Mouse (Mus musculus) v-Abl transformed pro-B cells (cell line): ENCODE results near the gene Tnfrsf1a.

Experiments
- in situ Hi-C, 2 experiments: fragments of 400-800 bp; cut with MboI; formaldehyde crosslinking; loops; one replicate each; pipeline ENCODE4 v1.15.1; 2025; ENCODE audit not compliant: unreplicated experiment in 2 of 2

Gene Tnfrsf1a

DNA sequence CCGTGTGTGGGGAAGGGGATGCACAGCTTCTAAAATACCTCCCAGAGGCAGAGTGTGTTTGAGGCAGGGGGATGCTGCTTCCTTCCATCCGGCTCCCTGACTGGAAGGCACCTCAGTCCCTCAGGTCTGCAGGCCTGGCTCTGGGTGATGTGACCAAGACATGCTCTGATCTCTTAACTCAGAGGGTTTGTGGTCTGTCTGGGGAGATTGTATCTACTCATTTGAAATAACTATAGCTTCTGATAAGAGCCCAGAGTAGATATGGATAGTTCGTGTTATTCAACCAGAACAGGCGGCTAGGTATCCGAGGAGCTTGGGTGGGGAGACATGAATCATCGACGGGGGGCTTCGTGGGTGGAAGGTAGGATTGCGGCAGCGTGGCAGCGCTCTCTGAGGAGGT is 4.1 kb downstream of the Tnfrsf1a start:
- in situ Hi-C loops, result no loop called here

DNA sequence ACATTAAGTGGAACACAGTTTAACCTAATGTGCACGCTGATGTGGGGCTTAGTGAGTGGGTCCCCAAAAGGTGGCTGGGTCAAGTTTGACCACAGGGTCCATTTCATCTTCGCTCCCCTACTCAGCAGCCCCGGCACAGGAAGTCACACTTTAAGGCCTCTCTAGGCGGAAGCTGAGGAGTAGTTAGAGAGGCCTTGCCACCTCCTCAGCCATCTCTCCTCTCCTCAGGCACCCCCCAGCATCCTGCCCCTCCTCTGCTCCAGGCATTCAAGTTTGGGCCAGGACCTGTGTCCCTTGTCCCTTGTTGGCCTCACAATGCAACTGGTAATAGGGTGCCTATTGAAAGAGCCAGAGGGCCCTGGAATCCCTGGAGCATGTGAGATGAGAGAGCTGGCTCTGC is 4.5 kb downstream of the Tnfrsf1a start:
- in situ Hi-C loops, result no loop called here

DNA sequence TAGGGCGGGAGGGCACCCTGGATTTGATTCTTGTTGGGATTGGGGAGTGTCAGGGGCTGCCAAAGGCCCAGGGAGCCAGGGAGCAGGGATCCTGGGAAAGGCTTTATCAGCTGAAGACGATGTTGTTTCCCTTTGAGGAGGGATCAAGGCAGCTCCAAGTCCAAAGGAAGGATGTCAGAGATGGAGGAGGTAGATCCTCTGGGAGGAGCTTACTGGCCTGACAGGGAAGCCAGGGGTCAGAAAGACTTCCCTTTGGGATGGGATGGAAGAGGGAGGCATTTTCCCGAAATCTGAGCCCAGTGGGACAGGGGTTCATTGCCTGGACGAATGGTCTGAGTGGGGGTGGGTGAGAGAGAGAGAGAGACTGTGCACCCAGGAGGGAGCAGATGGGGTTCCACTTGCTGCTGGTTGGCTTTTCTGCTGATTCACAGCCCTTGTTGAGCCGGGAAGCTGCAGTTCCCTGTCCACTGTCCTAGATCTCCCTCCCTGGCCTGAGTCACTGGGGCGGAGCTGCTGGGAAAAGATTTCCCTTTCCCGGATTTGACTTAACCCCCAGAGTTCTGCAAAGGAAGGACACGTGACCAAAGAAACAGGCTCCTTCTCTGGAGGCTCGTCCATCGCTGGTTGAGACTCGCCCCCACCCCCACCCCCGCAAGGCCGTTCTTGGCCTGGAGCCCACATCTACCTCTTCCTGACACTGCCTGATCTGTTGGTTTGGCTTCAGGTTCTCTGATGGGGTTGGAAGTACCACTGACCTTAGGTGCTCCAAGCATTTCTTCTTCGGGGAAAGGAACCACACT is 5.4 kb downstream of the Tnfrsf1a start:
- in situ Hi-C loops, result no loop called here

DNA sequence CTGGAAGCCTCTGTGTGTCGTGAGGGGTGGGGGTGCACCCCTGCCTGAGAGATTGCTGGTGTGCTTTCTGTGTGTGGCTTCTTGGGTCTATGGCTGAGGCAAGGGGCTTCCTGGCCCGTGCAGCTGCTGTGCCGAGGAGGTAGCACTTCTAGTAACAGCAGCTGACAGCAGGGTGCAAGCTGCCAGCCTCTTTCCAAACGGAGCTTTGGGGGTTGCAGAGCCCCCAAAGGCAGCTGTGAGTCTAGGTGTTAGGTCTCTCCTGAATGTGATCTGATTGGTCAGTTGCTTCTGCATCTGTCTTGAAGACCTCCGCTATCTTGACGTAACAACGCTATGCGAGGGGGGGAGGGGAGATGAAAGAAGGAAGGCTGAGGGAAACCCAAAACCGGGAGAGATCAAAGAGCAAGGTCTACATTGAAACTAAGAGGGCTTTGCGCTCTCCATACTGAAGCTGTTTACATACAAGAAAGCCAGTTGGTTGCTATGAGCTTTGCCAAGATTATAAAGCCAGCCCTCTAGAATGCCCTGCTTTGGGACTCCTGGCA is 6.1 kb downstream of the Tnfrsf1a start:
- in situ Hi-C loops, result no loop called here

DNA sequence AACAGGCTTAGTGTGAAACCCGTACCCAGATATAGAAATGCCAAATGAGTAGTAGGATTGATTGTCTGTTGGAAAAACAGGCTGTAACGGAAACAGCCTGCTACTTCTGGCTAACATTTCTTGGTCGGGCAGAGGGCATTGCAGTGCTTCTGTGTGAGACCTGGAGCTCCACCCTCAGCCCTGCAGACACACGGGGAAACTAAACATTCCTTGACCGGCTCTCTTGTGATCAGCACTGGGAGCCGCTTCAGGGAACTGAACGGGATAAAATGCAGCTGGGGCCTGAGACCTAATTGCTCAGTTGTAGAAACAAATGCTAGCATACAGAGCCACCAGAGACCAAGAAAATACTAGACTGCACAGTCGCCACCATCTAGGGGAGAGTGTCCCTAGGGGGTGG is 7.1 kb downstream of the Tnfrsf1a start:
- in situ Hi-C loops, result no loop called here

DNA sequence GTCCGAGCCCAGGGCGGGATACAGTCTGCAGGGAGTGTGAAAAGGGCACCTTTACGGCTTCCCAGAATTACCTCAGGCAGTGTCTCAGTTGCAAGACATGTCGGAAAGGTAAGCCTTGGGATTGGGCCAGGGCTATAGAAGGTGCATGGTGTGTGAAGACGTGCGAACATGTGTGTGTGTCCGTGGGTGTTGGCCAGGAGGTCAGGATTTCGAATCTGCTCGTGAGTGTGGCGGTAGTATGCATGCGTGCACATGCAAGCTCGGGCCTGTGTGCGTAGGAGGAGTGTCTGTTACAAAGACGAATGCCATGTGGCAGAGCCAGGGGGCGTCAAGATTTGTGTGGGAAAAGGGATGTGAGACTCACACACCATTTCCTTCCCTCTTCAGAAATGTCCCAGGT is 8.2 kb downstream of the Tnfrsf1a start:
- in situ Hi-C loops, result no loop called here

DNA sequence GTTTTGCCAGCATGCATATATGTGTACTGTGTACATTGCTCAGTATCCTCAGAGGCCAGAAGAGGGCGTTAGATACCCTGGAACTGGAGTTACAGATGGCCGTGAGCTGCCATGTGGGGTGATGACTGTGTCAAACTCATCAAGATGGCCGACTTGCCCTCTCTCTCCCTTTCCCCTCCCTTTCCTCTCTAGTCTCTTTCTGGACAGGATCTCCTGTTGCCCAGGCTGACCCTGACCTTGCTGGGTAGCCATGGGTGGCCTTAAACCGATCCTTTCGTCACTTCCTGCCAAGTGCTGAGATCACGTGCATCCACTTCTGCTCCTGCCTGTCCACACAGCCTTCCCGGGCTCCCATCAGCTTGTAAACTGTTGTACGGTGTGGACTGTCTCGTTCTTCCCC is 10.8 kb downstream of the Tnfrsf1a start:
- in situ Hi-C loops, result no loop called here

DNA sequence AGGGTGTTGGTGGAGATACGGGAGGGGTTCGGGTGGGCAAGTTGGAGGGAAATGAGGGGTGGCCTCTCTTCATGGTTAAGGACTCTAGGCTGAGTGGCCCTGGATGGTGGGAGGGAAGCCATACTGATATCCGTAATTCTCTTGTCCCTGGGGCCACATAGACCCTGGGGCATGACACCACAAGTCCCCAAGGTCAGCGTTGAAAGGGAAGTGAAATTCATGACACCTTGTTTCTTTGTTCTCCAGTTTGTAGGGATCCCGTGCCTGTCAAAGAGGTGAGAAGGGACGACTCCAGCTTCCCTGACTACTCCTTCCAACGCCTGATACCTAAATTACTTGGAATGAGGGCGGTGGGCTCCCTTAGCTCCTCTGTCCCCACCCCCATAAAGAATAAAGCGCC is 11.7 kb downstream of the Tnfrsf1a start:
- in situ Hi-C loops, result no loop called here

DNA sequence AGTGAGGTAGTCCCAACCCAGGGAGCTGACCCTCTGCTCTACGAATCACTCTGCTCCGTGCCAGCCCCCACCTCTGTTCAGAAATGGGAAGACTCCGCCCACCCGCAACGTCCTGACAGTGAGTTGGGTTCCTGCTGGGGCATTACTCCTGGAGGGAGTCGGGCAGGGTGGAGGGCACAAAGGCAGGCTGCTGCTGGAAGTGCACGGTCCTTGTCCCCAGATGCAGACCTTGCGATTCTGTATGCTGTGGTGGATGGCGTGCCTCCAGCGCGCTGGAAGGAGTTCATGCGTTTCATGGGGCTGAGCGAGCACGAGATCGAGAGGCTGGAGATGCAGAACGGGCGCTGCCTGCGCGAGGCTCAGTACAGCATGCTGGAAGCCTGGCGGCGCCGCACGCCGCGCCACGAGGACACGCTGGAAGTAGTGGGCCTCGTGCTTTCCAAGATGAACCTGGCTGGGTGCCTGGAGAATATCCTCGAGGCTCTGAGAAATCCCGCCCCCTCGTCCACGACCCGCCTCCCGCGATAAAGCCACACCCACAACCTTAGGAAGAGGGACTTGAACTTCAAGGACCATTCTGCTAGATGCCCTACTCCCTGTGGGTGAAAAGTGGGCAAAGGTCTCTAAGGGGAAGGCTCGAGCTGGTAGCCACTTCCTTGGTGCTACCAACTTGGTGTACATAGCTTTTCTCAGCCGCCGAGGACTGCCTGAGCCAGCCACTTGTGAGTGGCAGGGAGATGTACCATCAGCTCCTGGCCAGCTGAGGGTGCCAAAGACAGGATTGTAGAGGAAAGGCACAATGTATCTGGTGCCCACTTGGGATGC is 12.5 kb downstream of the Tnfrsf1a start:
- in situ Hi-C loops, result no loop called here

DNA sequence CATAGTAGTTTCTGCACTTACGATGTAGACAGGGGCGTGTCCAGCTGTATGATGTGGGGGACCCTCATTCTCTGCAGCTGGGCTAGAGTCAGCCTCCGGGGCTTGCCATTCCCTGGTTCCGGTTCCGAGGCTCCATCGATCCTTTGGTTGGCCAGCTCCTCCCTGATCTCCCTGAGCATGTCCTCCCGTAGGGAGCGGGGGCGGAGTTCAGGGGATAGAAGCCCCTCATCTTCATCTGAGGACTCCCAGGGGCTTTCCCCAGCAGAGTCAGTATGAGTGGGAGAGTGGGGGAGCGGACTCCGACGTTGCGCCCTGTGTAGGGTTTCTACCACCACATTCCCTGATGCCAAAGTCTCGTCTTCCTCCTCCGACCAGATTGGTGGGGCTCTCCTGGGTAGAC is 13.9 kb downstream of the Tnfrsf1a start:
- in situ Hi-C loops, result no loop called here

DNA sequence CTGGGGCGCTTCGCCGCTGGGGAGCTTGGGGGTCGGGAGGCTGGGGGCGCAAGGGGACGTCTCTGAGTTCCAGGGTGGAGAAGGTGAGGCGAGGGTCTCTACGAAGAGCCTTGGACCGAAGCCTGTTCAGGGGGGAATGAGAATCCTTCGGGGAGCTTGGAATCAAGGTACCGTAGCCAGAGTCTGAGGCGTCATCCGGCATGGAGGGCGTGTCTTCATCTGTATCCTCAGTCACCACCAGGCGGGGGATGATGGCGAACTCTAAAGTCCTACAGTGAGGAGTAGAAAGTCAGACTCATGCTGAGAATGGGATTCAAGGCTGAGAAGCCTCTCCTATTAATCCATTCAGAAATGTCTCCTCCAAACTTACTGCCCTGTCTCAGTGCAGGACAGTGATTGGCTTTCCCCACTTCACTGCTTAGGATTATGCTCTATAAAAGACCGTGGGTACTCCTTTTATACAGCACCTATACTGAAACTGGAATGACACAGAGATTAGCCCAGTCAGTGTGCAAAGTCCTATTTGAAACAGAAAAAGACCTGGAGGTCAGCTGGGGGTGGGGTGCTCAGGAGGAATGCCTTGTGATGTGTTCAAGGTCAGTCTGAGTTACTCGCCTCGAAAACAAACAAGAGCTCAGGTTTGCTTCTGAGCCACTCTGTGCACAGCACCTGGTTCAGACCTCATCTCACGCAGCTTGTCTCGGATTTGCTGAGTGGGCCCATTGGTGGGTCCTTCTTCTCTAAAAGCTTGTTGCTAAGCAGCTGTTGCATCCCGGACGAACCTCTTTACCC is 14.5 kb downstream of the Tnfrsf1a start:
- in situ Hi-C loops, result no loop called here

DNA sequence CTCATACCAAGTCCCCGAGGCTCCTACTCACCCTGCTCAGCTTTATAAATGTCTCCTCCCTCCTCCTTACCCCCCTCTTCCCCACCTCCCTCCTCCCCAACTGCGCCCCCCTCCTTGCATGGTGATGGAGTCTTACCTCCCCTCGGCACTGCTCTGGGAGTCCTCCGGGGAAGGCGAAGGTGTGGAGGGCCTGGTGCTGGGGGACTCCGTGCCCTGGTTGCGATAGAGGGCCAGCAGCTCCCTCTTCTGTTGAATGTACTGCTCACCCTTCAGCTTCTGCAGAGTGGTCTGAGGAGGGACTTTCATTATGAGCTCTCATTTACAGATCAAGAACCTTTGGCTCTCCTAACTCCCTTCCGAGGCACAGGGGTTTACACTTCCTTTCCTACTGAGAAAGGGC is 15.3 kb downstream of the Tnfrsf1a start:
- in situ Hi-C loops, result no loop called here

DNA sequence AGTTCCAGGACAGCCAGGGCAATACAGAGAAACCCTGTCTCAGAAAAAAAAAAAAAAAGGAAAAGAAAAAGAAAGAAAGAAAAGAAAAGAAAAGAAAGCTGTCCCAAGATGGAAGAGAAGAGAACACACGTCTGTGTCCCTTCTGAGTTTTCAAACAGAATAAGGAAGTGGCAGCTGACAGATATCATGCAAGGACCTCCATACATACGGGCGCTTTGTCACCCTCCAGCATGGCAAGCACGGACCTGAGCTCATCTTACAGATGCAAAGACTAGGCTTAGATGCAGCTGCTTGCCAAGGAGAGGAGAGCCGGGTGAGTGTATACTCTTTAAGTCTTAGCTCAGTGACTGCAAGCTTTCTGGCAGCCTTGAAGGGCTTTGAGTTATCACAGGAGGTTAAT is 16.4 kb downstream of the Tnfrsf1a start:
- in situ Hi-C loops, result no loop called here

DNA sequence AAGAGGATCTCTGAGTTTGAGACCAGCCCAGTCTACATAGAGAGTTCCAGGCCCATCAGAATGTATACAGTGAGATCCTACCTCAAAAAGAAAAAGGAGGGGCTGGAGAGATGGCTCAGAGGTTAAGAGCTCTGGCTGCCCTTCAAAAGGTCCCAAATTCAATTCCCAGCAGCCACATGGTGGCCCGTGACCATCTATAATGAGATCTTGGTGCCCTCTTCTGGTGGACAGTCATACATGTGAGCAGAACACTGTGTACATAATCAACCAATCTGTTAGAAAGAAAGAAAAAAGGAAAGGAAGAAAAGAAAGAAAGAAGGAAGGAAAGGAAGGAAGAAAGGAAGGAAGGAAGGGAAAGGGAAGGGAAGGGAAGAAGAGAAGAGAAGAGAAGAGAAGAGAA is 17.0 kb downstream of the Tnfrsf1a start:
- in situ Hi-C loops, result no loop called here

DNA sequence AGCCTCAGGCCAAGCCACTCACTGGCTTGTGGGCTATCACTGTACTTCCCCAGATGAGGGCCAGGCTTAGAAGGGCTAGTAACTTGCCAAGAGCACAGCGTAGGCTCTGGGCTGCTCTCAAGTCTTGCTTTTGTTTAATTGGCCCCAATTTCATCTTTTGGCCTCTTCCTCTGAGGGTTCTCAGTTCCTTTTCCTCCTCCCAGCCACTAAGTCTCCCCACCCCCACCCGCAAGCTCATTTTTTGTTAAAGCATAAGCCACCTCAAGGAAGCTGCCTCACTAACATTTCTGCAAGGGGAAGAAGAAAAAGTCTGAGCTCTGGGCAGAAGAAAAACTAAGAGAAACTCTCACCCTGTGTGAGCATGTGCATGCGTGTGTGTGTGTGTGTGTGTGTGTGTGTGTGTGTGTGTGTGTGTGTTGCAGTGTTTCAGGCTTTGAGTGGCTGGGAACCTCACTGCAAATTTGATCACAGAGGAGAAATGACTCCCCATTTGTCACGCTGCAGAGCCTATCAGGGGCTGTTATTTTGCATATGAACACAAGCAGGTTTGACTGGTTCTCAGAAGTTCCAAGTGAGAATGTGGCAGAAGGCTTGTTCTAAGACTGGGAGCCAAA is 18.7 kb downstream of the Tnfrsf1a start:
- in situ Hi-C loops, result no loop called here

DNA sequence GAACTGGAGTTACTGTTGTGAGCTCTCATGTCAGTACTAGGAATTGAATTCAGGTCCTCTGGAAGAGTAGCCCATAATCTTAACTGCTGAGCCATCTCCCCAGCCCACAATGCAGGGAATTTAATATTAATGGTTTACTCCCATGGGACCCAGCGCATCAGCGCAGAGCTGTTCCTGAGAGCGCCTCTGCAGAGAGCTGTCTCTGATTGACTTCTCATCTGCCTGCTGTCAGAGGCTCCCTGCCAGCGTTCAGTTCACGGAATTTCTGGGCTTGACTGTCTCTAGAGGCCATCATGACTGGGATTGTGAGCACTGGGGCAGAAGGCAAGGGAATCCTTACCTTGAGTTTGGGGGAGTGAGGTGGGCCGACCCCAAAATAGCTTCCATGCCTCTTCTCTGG is 27.9 kb downstream of the Tnfrsf1a start:
- in situ Hi-C loops, result no loop called here

DNA sequence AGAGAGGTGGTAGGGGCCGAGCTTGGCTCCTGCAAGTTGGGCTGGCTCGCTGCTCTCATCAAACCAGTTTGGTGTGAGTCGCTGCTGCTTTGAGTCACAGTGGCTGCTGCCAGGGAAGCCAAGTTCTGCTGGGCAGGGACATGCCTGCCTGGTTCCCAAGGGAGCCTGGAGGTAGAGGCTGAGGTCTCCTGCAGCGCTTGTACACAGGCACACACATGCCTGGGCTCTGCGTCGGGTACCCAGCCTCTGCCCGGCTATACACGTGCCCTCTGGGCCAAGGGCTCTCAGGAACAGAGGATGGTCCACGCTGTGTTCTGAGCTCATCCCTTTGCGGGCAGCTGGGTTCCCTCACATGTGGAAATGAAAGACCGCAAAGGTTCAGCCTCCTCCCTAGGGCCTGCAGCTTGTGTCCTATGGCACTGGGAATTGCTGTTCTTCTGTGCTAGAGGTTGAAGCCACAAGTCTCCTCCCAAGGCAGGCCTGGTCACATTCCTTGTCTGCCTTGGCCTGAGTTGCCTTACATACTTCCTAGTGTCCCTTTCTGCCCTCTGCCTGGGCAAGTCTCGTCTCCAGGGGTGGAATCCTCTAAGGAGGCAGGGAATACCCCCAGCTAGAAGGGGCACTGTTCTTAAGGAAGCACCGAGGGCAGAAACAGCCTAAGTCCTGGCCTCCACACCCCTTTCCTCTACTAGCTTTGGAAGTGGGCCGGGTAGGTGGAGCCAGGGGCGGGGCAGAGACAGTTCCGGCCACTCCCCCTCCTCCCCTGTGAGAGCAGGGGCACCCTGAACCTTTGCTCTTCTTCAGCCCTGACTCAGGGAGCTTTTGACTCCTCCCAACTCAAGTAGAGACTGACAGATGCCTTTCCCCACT is 28.7 kb downstream of the Tnfrsf1a start:
- in situ Hi-C loops, result no loop called here

DNA sequence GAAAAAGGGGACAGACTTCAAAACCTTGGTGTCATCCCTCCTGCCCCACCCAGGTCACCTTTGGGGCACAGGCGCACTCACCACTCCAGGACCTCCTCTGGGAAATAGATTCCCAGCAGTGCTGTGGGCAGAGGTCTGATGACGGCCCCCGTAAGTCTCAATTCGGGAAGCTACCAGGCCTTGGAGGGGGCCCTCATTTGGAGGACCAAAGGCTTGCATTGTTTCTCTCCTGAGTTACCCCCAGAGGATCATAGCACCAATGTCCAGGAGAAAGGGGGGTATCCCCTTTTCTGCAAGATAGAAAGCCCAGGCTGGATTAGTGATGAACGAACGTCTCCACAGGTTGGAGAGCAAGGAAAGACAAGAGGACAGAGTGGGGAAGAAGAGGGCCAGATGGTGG is 29.5 kb downstream of the Tnfrsf1a start:
- in situ Hi-C loops, result no loop called here

DNA sequence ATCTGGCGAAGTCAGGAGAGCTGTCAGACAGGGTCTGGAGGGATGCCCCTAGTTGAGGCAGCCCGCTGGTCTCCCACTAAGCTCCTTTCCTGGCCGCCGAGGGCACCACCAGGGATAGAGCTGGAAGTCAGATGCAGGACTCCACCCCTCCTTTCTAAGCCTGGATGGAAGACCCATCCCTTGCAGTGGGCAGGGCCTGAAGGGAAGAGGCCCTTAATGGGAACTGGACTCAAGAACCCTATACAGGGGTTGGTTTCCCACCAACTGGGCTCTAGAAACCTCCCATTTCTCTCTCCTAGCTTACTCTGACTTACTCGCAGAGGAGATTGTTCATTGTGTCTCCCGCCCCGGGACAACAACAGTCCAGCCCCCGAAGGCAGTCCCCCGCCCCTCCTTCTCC is 30.6 kb downstream of the Tnfrsf1a start:
- in situ Hi-C loops, result no loop called here
